Mouse (Mus musculus): ENCODE data around the gene Dennd1c.

DNA sequence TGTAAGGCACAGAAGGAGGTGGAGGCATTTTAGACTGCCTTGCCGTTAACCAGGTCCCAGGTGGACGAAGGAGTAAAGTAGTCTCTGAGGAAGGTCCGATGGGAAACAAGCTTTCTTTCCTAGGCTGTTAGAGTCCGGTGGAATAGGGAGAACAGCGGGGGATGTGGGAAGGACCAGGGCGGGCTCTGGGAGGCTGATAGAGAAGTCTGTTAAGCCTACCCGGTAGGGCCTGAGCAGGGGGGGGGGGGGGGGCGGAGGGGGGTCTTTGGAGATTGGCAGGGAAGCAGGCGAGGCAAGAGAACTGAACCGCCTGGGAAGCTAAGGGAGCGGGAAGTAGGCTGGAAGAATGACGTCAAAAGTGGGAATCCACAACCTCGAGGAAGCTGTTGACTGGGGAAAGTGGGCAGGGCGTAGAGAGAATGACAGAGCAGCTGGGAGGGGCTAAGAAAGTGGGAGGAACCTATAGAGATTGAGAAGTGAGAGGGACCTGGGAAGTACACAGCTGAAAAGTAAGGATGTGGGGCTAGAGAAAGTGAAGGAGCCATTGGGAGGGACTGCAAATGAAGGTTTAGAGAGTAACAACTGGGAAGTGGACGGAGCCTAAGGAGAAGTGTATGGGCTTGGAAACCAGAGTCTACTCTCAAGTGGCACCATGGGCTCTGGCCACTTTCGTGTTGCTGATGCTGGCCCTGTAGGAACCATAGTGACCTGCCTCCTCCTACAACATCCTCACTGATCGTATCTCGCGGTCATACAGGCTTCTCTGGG lies 17.7 kb upstream of the Dennd1c start:
- TF ChIP-seq HCFC1 (IDR thresholded peaks at IDR 0.05; ENCODE audit: borderline replicate concordance, insufficient read depth, low read length): no peak
- TF ChIP-seq MAFK (IDR thresholded peaks at IDR 0.05; ENCODE audit: insufficient read depth, low read depth, low read length): no peak

All from ES-E14 (cell line).